Mouse (Mus musculus): ENCODE measurements around the gene Plac8.

- TF ChIP-seq CTCF (IDR thresholded peaks at IDR 0.05; ENCODE audit: insufficient read depth, low read length): no peak
- TF ChIP-seq POLR2A (IDR thresholded peaks at IDR 0.05; ENCODE audit: borderline replicate concordance, extremely low read depth, low read depth, low read length): no peak
Measured at GRCm38 (mm10) chr5:100595999-100596398, 24.0 kb upstream of the Plac8 start.

Measured in lung, adult 2 months (tissue).